Mouse (Mus musculus) layer of hippocampus, adult 18-20 months (tissue): ENCODE results near the gene Mlip. TPM values are rescaled to one million over a fixed set of nuclear protein-coding genes. Genes with fewer than 3 reads are reported as not detected.

Experiments
- DNase-seq, 2 experiments: peaks; one replicate each; pipeline ENCODE4 v3.0.0; 2022; ENCODE audit warnings: low spot score in 2 of 2
- total RNA-seq, 2 experiments: library from RNA; stranded (reverse); gene quantifications; 2 replicates each; pipeline ENCODE4 v1.2.3; 2021

Mlip gene
- total RNA-seq, 2 experiments from 2014 or later: 47.7 to 51.7 TPM

GRCm38 (mm10) chr9:77353942-77354341 is 1.2 kb upstream of the Mlip start:
- DNase-seq: no peak

- no peak for DNase-seq
Observed at GRCm38 (mm10) chr9:77347704-77348103, 5.1 kb downstream of the Mlip start.

GRCm38 (mm10) chr9:77344318-77344717 is 8.5 kb downstream of the Mlip start:
- no peak for DNase-seq

- peak; percentile 60 to 76 for DNase-seq
Observed at GRCm38 (mm10) chr9:77340159-77340862, 12.5 kb downstream of the Mlip start.

DNA sequence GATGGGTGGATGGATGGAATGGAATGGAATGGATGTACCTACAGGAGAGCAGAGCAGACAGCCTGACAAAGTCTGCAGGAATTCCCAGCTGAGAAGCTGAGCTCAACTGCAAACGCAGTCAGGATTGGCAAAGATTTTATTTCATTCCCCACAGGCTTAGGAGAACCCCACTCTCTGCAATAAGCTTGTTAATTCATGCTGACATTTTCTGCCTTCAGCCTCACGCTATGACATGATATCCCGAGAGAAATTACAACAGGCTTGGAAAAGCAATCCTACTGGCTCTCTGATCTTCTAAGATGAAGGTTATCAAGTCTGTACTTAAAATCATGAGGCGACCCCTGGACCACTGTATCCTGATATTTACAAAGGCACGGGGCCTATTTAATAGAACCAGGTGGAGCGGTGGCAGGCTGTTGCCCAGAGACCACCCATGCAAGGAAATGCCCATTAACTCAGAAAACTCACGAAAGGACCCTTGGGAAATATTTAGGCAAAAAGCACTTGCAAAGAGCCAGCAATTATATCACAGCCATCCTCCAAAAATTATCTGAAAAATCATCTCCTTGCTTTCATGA is 13.1 kb downstream of the Mlip start:
- peak in 1 of 2 experiments; percentile 12 for DNase-seq

GRCm38 (mm10) chr9:77335370-77335769 is 17.4 kb downstream of the Mlip start:
- no peak for DNase-seq

DNA sequence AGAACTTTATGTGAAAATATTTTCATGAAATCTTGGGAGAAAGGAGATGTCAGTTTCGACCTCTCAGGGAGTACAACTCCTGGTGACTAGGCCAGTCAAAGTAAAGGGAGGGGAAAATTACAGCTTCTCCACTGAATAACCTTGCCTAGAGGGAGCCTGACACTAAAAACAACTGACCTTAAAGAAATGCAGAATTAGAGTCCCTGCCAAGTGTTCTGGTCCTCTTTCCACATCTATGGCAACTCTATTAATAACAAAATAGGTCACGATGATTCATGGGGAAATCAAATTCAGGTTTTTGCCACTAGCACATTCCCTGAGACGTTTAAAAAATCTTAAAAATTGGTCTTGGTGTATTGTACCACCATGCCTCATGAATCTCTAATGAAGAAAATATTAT is 34.4 kb downstream of the Mlip start:
- no peak for DNase-seq

DNA sequence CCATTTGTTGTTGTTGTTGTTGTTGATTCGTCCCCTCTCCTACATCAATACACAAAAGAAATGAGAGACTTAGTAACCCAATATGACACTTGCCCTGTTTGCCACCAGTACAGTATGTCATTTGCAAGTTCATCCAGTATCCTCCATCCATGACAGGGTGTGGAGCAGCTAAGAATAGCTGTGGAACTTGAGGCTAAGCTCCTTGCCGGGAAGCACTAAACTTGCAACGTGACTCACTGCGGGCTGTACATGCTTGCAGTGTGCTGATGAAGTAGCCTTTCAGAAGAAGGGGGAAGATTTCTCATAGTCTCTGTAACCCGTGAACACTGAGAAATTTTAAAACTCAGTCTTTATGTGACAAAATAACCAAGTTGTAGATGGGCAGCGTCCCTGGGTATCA is 42.2 kb downstream of the Mlip start:
- no peak for DNase-seq

- no peak for DNase-seq
Observed at GRCm38 (mm10) chr9:77305417-77305816, 47.4 kb downstream of the Mlip start.

- peak; percentile 13 to 63 for DNase-seq
Observed at GRCm38 (mm10) chr9:77302340-77302739, 50.4 kb downstream of the Mlip start.

DNA sequence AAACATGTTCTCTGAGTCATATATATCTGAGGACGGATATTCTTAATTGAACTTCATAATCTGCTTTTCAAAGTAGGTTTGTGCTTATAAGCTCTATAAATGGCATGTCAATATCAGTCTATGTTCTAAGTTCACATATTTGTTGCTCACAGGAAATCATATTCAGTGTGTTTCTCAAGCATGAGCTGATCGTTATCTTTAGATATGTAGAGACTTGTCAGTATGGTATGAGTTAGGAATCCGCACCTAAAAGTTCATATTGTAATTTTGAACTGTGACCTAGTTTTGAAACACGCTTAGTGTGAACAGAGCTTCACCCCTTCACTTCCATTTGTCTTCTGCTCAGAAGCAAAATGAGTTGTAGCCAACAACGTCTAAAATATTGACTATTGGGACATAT is 64.8 kb downstream of the Mlip start:
- DNase-seq: no peak

DNA sequence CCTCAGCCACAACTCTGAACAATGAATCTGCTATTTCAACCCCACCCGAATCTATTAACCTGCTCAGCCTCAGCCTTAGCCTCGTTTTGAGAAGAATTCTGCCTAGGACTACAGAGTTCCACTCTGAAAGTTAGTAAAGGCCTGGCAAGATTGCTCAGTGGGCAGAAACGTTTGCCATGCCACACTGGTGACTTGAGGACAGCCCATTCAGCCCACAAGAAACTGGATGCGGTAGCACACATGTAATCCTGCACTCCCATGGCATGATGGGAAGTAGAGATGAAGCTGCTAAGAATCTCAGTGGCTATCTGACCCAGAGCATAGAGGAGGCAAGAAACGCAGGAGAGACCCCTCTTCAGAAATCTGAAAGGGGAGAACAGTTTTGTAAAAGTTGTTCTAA is 73.4 kb downstream of the Mlip start:
- DNase-seq: no peak

DNA sequence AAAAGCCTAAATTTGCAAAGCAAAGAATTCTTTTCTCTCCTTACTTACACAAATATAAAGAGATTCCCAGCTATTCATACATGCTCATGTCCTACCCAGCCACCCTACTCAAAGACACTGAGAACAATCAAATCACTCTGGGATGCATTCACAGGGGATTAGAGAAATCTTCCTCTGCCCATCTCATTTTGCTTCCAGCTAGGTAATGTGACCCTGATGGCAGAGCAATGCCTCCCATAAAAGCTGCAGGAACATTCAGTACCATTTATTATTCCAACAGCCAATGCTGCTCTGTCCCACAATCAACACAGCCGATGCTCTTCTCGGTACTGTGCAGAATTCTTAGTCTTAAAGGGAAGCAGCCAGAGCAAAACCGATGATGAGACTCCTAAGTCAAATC is 74.7 kb downstream of the Mlip start:
- no peak for DNase-seq

- DNase-seq: no peak
Observed at GRCm38 (mm10) chr9:77277270-77277669, 75.5 kb downstream of the Mlip start.

DNA sequence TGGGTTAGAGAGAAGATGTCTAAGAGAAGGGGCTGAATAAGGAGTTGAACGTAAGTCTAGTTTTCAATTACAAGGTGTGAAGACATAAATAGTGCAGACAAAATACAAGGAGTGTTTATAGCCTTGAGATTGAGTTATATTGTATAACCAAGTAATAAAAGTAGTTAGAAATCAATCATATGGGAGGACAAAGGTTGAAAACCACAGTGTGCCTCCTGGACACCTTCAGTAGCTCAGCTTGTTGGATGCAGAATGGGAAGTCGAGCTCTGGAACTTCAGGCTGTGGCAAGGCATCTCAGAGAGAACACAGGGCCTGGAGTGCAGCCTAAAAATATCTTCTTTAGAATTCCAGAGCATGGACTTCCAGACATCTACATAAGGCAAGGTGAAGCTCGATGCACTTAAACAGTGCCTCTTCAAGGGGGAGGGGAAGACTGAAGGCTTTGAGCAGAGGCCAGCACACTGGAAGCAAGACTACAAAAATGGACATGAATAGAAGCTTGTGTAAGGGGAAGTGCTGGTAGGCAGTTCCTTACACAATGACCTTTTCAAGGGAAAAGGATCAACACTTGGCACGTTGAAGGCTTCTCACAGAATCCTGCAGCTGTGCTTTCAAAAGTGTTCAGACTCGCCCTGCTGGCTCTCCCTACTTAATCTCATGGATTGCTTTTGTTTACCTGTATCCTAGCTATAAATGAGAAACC is 76.2 kb downstream of the Mlip start:
- DNase-seq: peak in 1 of 2 experiments; percentile 16

DNA sequence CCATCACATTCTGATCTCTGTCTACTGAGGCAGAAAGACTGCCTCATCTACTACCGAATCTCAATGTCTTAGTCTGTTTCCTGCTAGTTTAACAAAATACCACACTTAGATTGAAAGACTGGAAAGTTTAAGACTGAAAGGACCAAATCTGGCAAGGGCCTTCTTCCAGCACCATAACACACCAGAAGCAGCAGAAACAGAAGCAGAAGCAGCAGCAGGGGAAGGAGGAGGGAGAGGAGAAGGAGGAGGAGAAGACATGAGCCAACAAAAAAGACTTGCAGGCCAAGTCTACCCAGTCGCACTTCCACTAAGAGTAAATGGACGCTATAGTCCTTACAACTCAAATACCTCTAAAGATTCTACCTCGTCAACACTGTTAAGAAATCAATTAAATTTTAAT is 80.0 kb downstream of the Mlip start:
- DNase-seq: no peak

GRCm38 (mm10) chr9:77265268-77266017 is 87.3 kb downstream of the Mlip start:
- DNase-seq: peak; percentile 15 to 50

GRCm38 (mm10) chr9:77259052-77259451 is 93.7 kb downstream of the Mlip start:
- DNase-seq: no peak

- no peak for DNase-seq
Observed at GRCm38 (mm10) chr9:77258265-77258664, 94.5 kb downstream of the Mlip start.

- DNase-seq: peak in 1 of 2 experiments; percentile 33
Observed at GRCm38 (mm10) chr9:77254514-77254913, 98.3 kb downstream of the Mlip start.

DNA sequence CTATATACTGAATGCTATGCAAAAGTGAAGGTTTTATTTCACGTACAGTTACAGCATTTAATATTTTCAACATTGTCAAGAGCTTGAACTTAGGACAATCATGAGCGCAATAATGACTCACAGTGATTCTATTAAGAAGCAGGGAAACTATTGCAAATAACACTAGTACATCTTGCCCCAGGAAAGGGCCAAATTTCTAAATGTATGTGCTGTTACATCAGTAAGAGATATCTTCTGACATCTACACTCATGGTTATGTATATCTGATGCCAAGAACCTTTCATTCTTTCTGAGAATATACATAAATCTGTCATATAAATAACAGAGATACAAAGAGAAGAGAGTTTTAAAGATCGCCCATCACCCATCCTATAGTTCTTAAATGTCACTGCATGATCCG is 100.0 kb downstream of the Mlip start:
- no peak for DNase-seq

GRCm38 (mm10) chr9:77252134-77252533 is 100.6 kb downstream of the Mlip start:
- DNase-seq: peak; percentile 60 to 81
